Mouse (Mus musculus) olfactory bulb, adult 2 months (tissue): ENCODE results near the gene Hyal3.

Experiments
- CTCF ChIP-seq: fragments of 200-500 bp; IDR thresholded peaks from 2 replicates; pipeline ENCODE4 v1.5.1; 2012; ENCODE audit warnings: low read depth, mild to moderate bottlenecking, low read length, moderate library complexity; ENCODE audit not compliant: insufficient read depth
- POLR2A ChIP-seq: fragments of 200-500 bp; IDR thresholded peaks from 2 replicates; pipeline ENCODE4 v1.6.1; 2012; ENCODE audit warnings: mild to moderate bottlenecking, low read depth, low read length, moderate library complexity; ENCODE audit not compliant: insufficient read depth

- TF ChIP-seq CTCF = no peak
- TF ChIP-seq POLR2A = no peak
Observed at GRCm38 (mm10) chr9:107538231-107538630, 42.4 kb upstream of the Hyal3 start.
